Mouse (Mus musculus): ENCODE results near the gene B3galnt2.
A peak's percentile ranks its signal among the peaks of the same experiment; 100 is the strongest.
"Not testable (repeated sequence)": the region's sequence is repeated elsewhere in the genome, so short reads cannot be mapped to it uniquely, and the experiment has no call there.

B3galnt2 gene

DNA sequence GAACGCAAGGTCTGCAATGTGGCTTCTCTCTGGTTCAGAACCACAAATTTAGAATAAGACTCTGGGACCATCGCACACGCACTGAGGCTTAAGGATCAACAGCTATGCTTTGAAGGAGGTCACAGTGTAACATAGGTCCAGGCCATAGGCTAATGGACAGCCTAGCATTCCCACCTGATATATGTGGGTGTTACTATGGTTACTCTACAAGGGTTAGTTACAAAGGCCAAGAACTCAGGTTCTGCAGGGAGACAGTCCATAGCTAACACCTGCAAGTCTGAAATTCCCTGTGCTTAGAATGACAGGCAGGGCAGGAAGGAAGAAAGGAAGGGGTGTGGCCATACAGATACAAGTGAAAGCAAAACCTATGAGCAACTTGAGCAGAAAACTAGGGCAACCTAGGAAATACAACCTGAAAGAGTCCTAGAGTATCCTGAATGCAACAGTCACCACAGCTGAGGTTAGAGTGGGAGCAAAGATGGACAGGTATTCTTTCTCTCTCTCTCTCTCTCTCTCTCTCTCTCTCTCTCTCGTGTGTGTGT, 57.3 kb downstream of the B3galnt2 start:
- DNase-seq, result no peak

DNA sequence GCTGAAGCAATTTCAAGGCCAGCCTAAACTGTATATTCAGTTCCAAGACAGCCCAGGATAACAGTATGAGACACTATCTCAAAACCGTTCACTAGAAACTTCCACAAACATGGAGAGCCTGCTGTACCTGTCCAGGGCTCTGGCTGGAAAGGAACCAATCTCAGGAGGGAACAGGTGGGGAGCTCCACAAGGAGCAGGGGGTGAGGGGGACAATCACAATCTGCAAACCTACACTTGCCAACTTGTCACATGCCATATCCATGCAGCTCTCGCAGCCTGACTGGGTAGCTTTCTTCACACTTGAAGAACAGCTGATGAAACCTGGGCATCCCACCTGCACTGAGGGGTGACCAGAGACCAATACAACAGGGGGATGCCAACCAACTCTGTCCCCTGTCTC, 59.7 kb downstream of the B3galnt2 start:
- DNase-seq, result peak; percentile 21

DNA sequence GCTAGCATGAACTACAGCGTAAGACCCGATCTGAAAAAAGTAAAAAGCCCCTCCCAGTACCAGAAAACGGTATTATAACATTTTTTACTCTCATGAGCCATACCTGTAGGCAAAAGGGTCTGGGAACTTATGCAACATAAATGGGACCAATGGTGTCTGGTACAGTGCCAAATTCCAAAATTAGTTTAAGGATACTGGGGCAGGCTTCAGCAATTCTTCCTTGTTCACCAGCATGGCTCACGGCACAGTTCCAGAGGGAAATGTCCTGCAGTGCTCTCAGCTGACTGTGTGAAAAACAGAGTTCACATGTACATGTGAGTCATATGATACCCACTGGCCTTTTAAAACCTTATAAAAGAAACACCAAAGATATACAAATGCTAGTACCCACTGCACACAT, 60.3 kb downstream of the B3galnt2 start:
- peak; percentile 28 for DNase-seq

DNA sequence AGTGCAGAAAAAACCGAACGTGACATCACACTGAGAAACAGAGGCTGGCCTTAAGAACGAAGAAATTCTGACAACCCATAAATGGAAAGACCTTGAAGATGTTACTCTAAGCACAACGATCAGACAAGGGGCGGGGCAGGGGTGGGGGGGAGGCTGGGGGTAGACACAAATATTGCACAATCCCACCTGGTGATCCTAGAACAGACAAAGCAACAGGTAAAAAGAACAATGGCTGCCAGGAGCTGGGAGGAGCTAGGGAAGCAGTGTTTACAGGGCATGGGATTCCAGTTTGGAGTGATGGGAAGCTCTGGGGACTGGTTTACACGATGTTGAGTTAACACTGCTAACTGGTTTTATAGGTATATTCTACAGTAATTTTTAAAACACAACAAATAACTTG, 61.3 kb downstream of the B3galnt2 start:
- no peak for DNase-seq

DNA sequence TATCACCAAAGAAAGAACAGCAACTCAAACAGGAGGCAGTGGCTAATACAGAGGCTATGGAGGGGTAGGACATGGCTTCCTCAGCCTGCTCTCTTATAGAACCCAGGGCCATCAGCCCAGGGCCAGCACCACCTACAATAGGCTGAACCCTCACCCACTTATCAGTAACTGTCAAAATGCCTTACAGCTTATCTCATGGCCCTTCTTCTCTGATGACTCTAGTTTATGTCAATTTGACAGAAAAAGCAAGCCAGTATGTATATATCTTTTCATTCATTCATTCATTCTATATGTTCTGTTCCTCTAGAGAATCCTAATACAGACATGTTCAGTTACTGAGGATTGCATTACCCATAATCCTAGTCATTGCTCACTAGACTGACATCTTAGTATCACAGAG, 64.0 kb downstream of the B3galnt2 start:
- no peak for DNase-seq

DNA sequence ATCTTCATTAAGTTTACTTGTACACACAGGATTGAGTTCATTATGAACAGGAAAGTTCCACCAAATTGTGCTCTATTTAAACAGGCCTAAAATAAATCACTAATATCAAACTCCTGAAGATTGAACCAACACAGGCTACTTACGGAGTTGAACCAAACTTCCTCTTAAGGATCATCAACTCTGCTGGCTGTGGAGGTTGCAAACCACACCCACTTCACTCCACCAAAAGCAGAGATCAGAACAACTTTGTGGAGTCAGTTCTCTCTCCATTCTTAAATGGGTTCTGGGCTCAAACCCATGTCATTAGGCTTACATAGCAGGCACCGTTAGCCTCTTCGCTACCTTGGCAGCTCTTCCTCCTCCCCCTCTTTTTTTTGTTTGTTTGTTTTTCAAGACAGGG, 64.6 kb downstream of the B3galnt2 start:
- DNase-seq, result no peak

DNA sequence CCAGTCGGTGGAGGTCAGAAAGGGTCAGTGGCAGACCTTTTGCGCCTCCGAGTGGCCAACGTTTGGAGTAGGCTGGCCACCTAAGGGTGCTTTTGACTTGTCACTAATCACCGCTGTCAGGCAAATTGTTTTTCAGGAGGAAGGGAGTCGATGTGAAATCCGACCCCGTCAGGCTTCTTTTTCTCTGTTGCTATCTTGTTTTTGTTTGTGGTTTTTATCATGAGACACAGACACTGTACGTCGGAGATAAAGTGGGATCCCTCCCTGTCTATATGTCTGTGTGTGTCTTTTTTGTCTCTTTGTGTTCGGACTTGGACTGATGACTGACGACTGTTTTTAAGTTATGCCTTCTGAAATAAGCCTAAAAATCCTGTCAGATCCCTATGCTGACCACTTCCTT, 67.1 kb downstream of the B3galnt2 start:
- not testable (repeated sequence) for DNase-seq

DNA sequence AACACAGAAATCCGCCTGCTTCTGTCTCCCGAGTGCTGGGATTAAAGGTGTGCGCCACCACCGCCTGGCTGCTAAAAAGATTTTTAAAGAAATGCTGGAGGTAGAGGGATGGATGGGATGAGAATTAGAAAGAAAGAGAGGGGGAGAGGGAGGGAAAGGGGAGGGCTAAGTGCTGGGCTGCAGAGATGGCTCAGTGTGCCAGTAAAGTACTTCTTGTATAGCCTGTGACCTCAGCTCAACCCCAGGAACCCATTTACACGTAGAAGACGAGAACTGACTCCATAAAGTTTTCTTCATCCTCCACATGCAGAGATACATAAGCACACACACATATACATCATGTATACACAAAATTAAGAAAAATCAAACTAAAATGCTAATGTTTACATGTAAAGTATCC, 71.3 kb downstream of the B3galnt2 start:
- DNase-seq, result no peak

DNA sequence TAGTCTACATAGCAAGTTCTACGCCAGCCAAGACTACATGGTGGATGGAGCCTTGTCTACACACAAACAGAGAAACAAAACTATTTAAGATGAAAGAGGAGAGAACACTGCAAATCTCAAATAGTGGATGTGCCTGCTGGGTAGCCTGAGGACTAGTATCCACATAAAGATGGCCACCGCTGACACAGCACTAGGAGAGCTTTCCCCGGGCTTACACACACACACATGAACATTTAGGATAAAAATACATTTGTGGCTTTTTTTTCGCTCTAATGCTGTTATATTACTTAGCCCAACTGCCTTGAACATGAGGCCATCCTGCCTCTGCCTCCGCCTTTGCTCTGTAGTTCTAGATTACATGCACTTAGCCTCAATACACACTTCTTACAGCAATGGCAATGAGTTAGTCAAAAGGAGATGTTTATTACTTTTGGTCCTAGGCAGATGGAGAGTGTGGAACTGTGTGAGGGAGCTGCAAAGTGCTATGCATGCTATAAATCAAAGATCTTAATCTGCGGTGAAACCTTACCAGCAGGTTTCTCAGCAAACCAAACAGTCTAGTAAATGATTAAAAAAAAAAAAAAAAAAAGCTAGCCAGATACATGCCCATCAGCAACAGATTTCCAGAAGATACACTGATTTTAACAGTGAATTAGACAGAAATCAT, 72.0 kb downstream of the B3galnt2 start:
- DNase-seq, result no peak

DNA sequence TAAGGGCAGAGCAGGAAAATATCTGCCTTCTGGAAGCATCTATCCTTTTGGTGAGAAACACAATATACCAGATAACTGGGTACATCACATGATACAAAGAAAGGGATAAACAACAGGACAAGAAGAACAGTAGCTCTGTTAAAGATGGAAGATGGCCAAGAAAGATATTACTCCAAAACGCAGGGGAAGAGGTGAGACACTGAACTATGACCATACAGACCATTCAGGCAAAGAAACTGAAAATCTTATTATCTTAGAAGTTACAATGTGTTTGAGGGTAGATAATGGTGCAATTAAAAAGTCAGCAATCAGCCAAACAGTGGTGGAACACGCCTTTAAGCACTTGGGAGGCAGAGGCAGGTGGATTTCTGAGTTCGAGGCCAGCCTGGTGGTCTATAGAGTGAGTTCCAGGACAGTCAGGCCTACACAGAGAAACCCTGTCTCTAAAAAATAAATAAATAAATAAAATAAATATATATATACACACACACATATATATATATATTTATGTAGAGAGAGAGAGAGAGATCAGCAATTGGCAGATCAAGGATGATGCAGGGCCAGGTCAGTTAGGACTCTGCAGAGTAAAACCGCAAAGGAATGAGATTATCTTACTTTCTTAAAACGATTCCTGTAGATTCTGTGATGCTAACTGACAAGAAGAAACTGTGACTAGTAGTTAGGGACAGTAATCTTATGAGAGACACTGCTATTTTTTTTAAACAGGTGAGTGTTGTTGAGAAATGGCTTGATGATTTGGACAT, 79.2 kb downstream of the B3galnt2 start:
- DNase-seq, result no peak

DNA sequence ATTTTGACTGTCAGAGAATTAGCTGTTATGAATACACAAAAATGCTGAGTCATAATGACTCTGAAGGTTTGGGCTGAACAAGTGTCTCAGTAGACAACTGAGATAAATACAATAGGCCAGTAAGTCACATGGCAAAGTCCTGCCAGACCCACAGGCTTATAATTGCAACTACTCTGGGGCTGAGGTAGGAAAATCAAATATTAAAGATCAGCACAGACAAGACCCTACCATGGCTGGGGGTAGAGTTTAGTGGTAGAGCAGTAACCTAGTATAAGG, 79.7 kb downstream of the B3galnt2 start:
- no peak for DNase-seq

DNA sequence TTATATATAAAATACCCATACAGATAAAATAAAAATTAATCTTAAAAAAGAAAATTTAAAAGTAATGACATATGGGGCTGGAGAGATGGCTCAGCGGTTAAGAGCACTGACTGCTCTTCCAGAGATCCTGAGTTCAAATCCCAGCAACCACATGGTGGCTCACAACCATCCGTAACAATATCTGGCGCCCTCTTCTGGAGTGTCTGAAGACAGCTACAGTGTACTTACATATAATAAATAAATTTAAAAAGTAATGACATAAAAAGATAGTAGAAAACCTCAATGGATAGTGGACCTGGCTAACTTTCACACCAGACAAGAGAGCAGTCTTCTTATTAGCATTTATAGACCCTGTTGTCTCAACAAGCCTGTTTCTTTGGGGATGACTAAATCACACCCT, 81.1 kb downstream of the B3galnt2 start:
- DNase-seq, result not testable (repeated sequence)

DNA sequence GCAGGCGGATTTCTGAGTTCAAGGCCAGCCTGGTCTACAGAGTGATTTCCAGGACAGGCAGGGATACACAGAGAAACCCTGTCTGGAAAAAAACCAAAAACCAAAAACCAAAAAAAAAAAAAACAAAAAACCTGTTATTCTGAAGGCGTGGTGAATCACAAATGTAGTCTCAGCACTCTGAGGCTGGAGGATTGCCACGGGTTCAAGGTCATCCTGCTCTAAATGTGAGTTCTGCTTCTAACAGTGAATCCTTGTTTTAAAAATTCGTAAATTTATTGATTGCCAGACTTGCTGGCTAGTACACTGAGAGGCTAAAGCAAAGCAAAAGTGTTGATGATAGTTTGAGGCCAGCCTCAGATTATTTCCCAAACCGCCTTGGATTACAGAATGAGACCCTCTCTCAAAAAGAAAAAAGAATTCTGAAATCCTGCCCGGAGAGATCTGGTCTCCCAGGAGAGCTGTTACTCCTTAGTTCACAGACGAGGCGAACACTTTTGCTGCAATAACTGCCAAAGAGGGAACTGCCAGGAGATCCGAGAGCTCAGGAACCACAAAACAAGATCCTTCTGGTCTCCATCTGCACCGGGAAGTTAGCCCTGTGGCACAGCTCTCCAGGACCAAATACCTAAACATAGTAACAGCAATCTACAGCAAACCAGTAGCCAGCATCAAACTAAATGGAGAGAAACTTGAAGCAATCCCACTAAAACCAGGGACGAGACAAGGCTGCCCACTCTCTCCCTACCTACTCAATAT, 81.8 kb downstream of the B3galnt2 start:
- no peak for DNase-seq

DNA sequence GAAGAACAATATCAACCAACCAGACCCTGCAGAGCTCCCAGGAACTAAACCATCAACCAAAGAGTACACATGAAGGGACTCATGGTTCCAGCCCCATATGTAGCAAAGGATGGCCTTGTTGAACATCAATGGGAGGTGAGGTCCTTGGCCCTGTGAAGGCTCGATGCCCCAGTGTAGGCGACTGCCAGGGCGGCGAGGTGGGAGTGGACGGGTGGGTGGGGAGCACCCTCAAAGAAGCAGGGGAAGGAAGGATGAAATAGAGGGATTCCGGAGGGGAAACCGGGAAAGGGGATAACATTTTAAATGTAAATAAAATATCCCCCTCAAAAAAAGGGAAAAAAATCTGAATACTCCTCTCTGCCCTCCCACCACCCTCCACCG, 84.6 kb downstream of the B3galnt2 start:
- peak; percentile 16 for DNase-seq

DNA sequence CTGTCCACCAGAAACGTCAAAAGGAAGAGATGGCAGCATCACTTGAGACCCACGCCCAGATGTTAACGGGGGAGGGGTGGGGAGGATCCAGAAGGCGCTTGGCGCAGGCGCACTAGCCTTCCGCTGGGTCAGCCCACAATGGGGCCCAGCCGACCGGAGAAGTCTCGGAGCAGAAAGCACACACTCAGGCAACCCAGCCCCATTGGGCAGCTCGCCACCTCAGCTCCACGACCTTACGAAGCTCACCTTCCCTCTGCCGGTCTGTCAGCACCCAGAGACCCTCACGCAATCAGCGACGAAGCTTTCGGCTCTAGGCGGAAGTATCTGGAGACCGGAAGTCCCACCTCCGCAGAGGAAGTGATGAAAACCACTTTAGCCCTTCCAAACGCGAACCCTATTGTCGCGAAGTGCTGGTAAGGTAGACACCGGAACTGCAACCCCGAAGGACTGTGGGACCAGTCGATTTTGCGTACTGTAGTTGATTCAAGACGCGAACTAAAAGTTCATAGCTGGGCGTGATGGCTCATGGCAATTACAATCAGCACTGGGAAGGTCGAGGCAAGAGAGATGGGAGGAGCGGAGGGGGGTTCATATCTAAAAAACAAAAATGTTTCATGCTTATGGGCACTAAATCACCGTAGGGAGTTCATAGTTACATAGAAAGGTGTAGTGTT, 85.2 kb downstream of the B3galnt2 start, which contains the start of gene Tbce:
TSS of gene Tbce (minus strand) at position 347 of the 674 bp plus-strand sequence.
- peak; percentile 90 for DNase-seq

DNA sequence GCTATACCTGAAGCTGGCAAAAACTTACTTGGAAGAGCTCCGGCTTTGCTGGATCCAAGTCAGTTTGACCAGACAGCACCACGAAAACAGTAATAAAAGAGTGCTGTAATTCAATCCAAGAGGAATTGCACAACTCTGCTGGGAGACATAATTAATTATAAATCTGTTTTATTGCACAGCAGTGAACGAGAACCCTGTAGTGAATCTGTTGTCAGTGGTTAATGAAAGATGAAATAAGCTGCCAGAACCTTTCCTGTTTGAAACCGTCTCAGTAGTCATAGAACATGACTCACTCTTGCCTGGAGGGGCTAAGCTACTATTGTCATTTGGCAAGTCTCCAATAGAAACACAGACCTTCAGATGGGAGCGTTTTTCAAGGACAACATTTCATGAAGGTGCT, 85.9 kb downstream of the B3galnt2 start:
- no peak for DNase-seq

DNA sequence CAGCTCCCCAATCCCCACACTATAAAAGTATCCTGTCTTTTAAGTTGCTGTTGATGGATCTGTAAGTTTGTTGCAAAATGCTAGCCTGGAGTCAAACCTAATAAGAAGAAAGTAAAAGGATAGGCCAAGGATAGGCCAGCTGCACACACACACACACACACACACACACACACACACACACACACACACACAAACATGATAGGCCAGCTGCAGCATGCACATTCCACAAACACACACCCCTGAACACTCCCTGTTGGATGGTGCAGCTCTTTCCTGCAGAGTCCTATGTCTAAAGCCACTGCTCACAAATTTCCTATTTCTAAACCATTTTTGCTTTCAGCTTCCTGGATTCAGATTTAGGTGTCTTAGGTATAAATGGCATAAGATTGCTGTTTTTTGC, 89.6 kb downstream of the B3galnt2 start:
- no peak for DNase-seq

DNA sequence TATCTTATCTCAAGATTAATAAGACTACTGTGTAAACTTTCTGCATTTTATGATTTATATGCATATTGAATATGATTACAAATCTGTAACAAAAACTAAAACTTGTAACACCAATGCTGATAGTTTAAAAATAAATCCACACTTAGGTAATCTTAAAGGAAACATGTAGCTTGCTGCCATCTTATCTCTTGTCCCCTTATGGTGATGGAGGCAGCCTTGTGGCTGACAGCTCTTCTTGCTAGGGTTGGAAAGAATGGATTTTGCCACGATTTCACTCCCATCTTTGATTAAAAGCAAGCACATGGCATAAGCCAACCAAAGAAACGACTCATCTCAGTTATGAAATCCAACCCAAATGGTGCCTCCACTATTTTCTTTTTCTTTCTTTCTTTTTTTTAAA, 90.3 kb downstream of the B3galnt2 start:
- no peak for DNase-seq
